Mouse (Mus musculus) retina, embryonic 14.5 days (tissue): ENCODE data around the gene Cd82.

Experiments used
- DNase-seq: peaks from one replicate; pipeline ENCODE4 v3.0.0-alpha.2; 2015; ENCODE audit warnings: low spot score

Cd82 gene

GRCm38 (mm10) chr2:93462760-93463159 is at the start of gene Cd82:
TSS of gene Cd82 (minus strand) at chr2:93463140.
- DNase-seq, result peak; percentile 79

GRCm38 (mm10) chr2:93512130-93512529 is 49.2 kb upstream of the Cd82 start:
- no peak for DNase-seq

- DNase-seq, result no peak
These were observed 47.9 kb upstream of the Cd82 start for GRCm38 (mm10) chr2:93510839-93511238.

- DNase-seq, result no peak
These were observed 47.1 kb upstream of the Cd82 start for GRCm38 (mm10) chr2:93509777-93510750.

- no peak for DNase-seq
These were observed 42.2 kb upstream of the Cd82 start for GRCm38 (mm10) chr2:93505091-93505490.

- DNase-seq, result no peak
These were observed 40.4 kb upstream of the Cd82 start for GRCm38 (mm10) chr2:93503353-93503752.

GRCm38 (mm10) chr2:93501303-93501702 is 38.4 kb upstream of the Cd82 start:
- DNase-seq, result no peak

GRCm38 (mm10) chr2:93497221-93497620 is 34.3 kb upstream of the Cd82 start:
- DNase-seq, result no peak

GRCm38 (mm10) chr2:93495170-93495569 is 32.2 kb upstream of the Cd82 start:
- DNase-seq, result no peak

- no peak for DNase-seq
These were observed 30.6 kb upstream of the Cd82 start for GRCm38 (mm10) chr2:93493541-93493940.

- DNase-seq, result no peak
These were observed 27.6 kb upstream of the Cd82 start for GRCm38 (mm10) chr2:93490516-93490915.

GRCm38 (mm10) chr2:93488911-93489587 is 26.1 kb upstream of the Cd82 start:
- peak; percentile 37 for DNase-seq

GRCm38 (mm10) chr2:93485459-93485858 is 22.5 kb upstream of the Cd82 start:
- DNase-seq, result no peak

GRCm38 (mm10) chr2:93482036-93482644 is 19.2 kb upstream of the Cd82 start:
- DNase-seq, result no peak

GRCm38 (mm10) chr2:93478744-93479143 is 15.8 kb upstream of the Cd82 start:
- DNase-seq, result no peak

GRCm38 (mm10) chr2:93477519-93477918 is 14.6 kb upstream of the Cd82 start:
- DNase-seq, result peak; percentile 87

GRCm38 (mm10) chr2:93476487-93476886 is 13.5 kb upstream of the Cd82 start:
- no peak for DNase-seq

GRCm38 (mm10) chr2:93475040-93475439 is 12.1 kb upstream of the Cd82 start:
- peak; percentile 95 for DNase-seq

- DNase-seq, result no peak
These were observed 11.0 kb upstream of the Cd82 start for GRCm38 (mm10) chr2:93473915-93474314.

GRCm38 (mm10) chr2:93470849-93471576 is 8.1 kb upstream of the Cd82 start:
- DNase-seq, result peak; percentile 94

GRCm38 (mm10) chr2:93470127-93470526 is 7.2 kb upstream of the Cd82 start:
- peak; percentile 71 for DNase-seq

GRCm38 (mm10) chr2:93469118-93469517 is 6.2 kb upstream of the Cd82 start:
- peak; percentile 80 for DNase-seq
